Mouse (Mus musculus) naive thymus-derived CD4-positive, alpha-beta T cell, adult 2 months (primary cell): Measurements from ENCODE around the gene Arhgap10.

Experiments used
- DNase-seq: peaks from one replicate; pipeline ENCODE4 v3.0.0-alpha.2; 2011; ENCODE audit warnings: low read depth

The Arhgap10 gene

GRCm38 (mm10) chr8:77440913-77441312 is 76.8 kb downstream of the Arhgap10 start:
- DNase-seq, result no peak

GRCm38 (mm10) chr8:77440324-77440880 is 77.4 kb downstream of the Arhgap10 start:
- DNase-seq, result no peak

GRCm38 (mm10) chr8:77439670-77440069 is 78.1 kb downstream of the Arhgap10 start:
- no peak for DNase-seq

GRCm38 (mm10) chr8:77437807-77438493 is 79.8 kb downstream of the Arhgap10 start:
- DNase-seq, result no peak

GRCm38 (mm10) chr8:77436013-77436990 is 81.5 kb downstream of the Arhgap10 start:
- DNase-seq, result no peak

- DNase-seq, result no peak
Measured at GRCm38 (mm10) chr8:77433221-77433620, 84.5 kb downstream of the Arhgap10 start.

GRCm38 (mm10) chr8:77432726-77433125 is 85.0 kb downstream of the Arhgap10 start:
- no peak for DNase-seq

- no peak for DNase-seq
Measured at GRCm38 (mm10) chr8:77428420-77428819, 89.3 kb downstream of the Arhgap10 start.

- no peak for DNase-seq
Measured at GRCm38 (mm10) chr8:77428015-77428414, 89.7 kb downstream of the Arhgap10 start.

- DNase-seq, result no peak
Measured at GRCm38 (mm10) chr8:77427438-77427837, 90.3 kb downstream of the Arhgap10 start.

GRCm38 (mm10) chr8:77423850-77424249 is 93.9 kb downstream of the Arhgap10 start:
- DNase-seq, result peak; percentile 29

GRCm38 (mm10) chr8:77422632-77423252 is 95.0 kb downstream of the Arhgap10 start:
- peak; percentile 83 for DNase-seq

GRCm38 (mm10) chr8:77421596-77421995 is 96.2 kb downstream of the Arhgap10 start:
- peak; percentile 9 for DNase-seq

GRCm38 (mm10) chr8:77419731-77420130 is 98.0 kb downstream of the Arhgap10 start:
- DNase-seq, result peak; percentile 87

- no peak for DNase-seq
Measured at GRCm38 (mm10) chr8:77416738-77417137, 101.0 kb downstream of the Arhgap10 start.

GRCm38 (mm10) chr8:77416034-77416433 is 101.7 kb downstream of the Arhgap10 start:
- no peak for DNase-seq

- no peak for DNase-seq
Measured at GRCm38 (mm10) chr8:77411262-77411661, 106.5 kb downstream of the Arhgap10 start.

- no peak for DNase-seq
Measured at GRCm38 (mm10) chr8:77410394-77410793, 107.4 kb downstream of the Arhgap10 start.

- no peak for DNase-seq
Measured at GRCm38 (mm10) chr8:77408527-77409215, 109.1 kb downstream of the Arhgap10 start.

GRCm38 (mm10) chr8:77406846-77407245 is 110.9 kb downstream of the Arhgap10 start:
- DNase-seq, result no peak

- no peak for DNase-seq
Measured at GRCm38 (mm10) chr8:77406444-77406843, 111.3 kb downstream of the Arhgap10 start.

- DNase-seq, result no peak
Measured at GRCm38 (mm10) chr8:77404017-77404416, 113.7 kb downstream of the Arhgap10 start.
